Mouse (Mus musculus): ENCODE results near the gene Prox2.

GRCm38 (mm10) chr12:85077100-85077499, 33.5 kb downstream of the Prox2 start:
- TF ChIP-seq CTCF (IDR thresholded peaks at IDR 0.05; ENCODE audit: borderline replicate concordance, control insufficient read depth, extremely low read depth, insufficient read depth, low read length, poor library complexity): no peak
- no peak for TF ChIP-seq POLR2A (IDR thresholded peaks at IDR 0.05; ENCODE audit: control insufficient read depth, extremely low read depth, insufficient read depth, low read length, poor library complexity)
